Mouse (Mus musculus) cortical plate, adult 2 months (tissue): ENCODE measurements around the gene Otof. TPM values are rescaled to one million over a fixed set of nuclear protein-coding genes. Genes with fewer than 3 reads are reported as not detected.

Experiments used
- H3K27ac ChIP-seq: fragments of 200-500 bp; 2 replicates; pipeline ENCODE4 v1.5.1; 2012; ENCODE audit warnings: low read length, control low read depth, inconsistent platforms; ENCODE audit not compliant: insufficient read depth
- H3K4me1 ChIP-seq: fragments of 200-500 bp; 2 replicates; pipeline ENCODE4 v1.6.1; 2011; ENCODE audit warnings: low read length; ENCODE audit not compliant: control insufficient read depth, insufficient read depth
- H3K4me3 ChIP-seq: fragments of 200-500 bp; 2 replicates; pipeline ENCODE4 v1.5.1; 2011; ENCODE audit warnings: mild to moderate bottlenecking, low read length, control low read depth; ENCODE audit not compliant: insufficient read depth
- CTCF ChIP-seq: fragments of 200-500 bp; IDR thresholded peaks from 2 replicates; pipeline ENCODE4 v1.5.1; 2011; ENCODE audit warnings: mild to moderate bottlenecking, control low read depth, low read length; ENCODE audit not compliant: insufficient read depth; ENCODE audit errors: extremely low read depth
- POLR2A ChIP-seq: fragments of 200-500 bp; IDR thresholded peaks from 2 replicates; pipeline ENCODE4 v1.6.1; 2011; ENCODE audit warnings: mild to moderate bottlenecking, low read length, control low read depth; ENCODE audit not compliant: insufficient read depth; ENCODE audit errors: extremely low read depth
- polyA plus RNA-seq: library from polyadenylated mRNA; depleted of rRNA; stranded (reverse); fragments of >200 nt; gene quantifications from 2 replicates; pipeline ENCODE4 v1.2.3, GENCODE M21; 2012; rRNA removed

The Otof gene
- 13.9 and 17.4 TPM in 2 replicates for polyA plus RNA-seq

DNA sequence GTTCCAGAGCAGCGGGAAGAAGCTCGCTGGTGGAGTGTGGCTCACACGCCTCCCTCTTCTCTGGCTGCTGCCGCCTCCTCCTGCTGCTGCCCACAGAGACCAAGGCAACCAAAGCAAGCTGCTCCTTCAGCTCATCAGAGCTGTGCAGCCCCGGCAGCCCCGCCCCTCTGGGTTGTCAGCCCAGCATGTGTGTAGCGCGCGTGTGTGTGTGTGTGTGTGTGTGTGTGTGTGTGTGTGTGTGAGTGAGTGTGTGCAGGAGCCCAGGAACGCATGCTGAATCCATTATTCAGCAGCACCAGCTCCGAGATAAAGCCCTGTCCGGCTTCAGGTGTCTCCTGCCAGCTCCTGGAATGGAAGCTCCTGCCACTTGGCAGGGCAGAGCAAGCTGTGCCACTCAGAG is at the start of gene Otof:
TSS of gene Otof (minus strand) at position 112 of the 400 bp plus-strand sequence.
- no peak within 1 kb of the TSS for H3K27ac ChIP-seq
- TF ChIP-seq CTCF (no peak), POLR2A (0 out of 2 replicates have a peak, but pooled peaks have one; percentile 19)

GRCm38 (mm10) chr5:30497299-30497698 is 35.6 kb upstream of the Otof start:
- TF ChIP-seq POLR2A, result no peak
- no peak for TF ChIP-seq CTCF
- Histone ChIP-seq H3K4me1 (no peaks in the 10 kb centered on the region), H3K4me3 (no peak overlapping the region), H3K27ac (no peak overlapping the region)

More for the DNA sequence above, at the start of gene Otof:
- Histone ChIP-seq H3K4me1 (peaks cover 5% of the 10 kb centered on the region), H3K4me3 (peak within 1 kb of the TSS; percentile 25; the same call in 1 of the 2 replicates)

GRCm38 (mm10) chr5:30496821-30497220 is 35.1 kb upstream of the Otof start:
- TF ChIP-seq CTCF (no peak), POLR2A (no peak)
- H3K4me1 ChIP-seq, result no peaks in the 10 kb centered on the region
- no peak overlapping the region for H3K27ac ChIP-seq
- H3K4me3 ChIP-seq, result no peak overlapping the region

GRCm38 (mm10) chr5:30495288-30495687 is 33.6 kb upstream of the Otof start:
- TF ChIP-seq POLR2A (no peak), CTCF (no peak)
- no peak overlapping the region for H3K27ac ChIP-seq
- no peak overlapping the region for H3K4me3 ChIP-seq
- H3K4me1 ChIP-seq, result no peaks in the 10 kb centered on the region

DNA sequence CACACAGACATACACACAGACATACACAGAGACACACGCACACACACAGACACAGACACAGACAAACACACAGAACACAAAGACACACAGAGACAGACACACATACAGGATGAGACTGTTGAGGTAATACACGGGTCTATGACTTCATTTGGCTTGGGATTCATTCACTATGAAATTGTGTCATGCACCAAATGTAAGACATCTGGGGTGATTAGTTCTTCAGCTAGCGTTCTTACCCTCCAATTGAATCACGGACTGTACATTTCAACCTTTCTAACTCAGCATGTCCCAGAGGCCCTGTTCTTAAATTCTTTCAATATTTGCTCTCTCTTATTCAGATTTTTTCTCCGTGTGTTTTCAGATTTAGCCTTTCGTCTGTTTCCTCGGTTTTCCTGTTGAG is 32.9 kb upstream of the Otof start:
- TF ChIP-seq CTCF (no peak), POLR2A (no peak)

GRCm38 (mm10) chr5:30493723-30494122 is 32.0 kb upstream of the Otof start:
- Histone ChIP-seq H3K4me1 (no peaks in the 10 kb centered on the region), H3K27ac (no peak overlapping the region), H3K4me3 (no peak overlapping the region)
- no peak for TF ChIP-seq POLR2A
- TF ChIP-seq CTCF, result no peak

More for the DNA sequence above, 32.9 kb upstream of the Otof start:
- Histone ChIP-seq H3K27ac (no peak overlapping the region), H3K4me1 (no peaks in the 10 kb centered on the region), H3K4me3 (no peak overlapping the region)

DNA sequence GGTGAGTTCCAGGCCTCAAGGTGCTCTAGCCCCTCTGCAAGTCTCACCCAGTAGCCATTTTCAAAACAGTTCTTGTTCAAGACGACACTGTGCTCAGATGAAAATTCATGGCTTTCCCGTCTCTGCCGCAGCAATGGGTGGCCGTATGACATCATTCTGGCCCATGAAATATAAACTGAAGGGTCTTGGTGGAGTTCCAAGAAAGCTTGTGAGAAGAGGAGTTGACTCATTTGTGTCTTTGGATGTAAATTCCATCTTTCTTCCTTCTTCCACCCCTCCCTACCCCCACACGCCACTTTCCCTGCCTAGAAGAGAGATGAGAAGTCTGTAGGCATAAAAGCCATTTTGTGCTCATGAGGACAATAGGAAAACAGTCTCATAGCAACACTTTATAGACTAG is 29.1 kb upstream of the Otof start:
- no peak overlapping the region for H3K27ac ChIP-seq
- no peaks in the 10 kb centered on the region for H3K4me1 ChIP-seq
- no peak for TF ChIP-seq POLR2A
- no peak for TF ChIP-seq CTCF
- no peak overlapping the region for H3K4me3 ChIP-seq

DNA sequence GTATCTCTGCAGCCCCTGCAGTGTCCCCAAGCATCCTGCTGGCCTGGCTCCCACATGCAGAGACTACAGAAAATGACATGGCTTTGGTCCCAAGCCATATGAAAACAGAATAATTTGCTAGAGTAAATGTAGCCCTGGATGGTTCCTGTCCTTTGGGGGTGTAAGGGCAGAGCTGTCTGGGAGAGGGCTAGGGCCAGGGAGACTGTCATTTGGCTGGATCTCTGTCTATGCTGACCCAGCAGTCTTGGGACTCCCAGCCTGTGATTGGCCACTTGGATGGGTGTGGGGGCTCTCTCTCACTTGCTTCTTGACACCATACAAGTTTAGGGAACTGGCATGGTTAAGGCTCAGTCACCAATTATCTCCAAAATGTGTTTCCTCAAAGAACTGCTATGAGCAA is 28.5 kb upstream of the Otof start:
- H3K4me3 ChIP-seq, result no peak overlapping the region
- H3K27ac ChIP-seq, result no peak overlapping the region
- no peaks in the 10 kb centered on the region for H3K4me1 ChIP-seq
- TF ChIP-seq CTCF (no peak), POLR2A (no peak)

- Histone ChIP-seq H3K27ac (no peak overlapping the region), H3K4me1 (no peaks in the 10 kb centered on the region), H3K4me3 (no peak overlapping the region)
- no peak for TF ChIP-seq CTCF
Observed at GRCm38 (mm10) chr5:30485136-30485535, 23.4 kb upstream of the Otof start.

DNA sequence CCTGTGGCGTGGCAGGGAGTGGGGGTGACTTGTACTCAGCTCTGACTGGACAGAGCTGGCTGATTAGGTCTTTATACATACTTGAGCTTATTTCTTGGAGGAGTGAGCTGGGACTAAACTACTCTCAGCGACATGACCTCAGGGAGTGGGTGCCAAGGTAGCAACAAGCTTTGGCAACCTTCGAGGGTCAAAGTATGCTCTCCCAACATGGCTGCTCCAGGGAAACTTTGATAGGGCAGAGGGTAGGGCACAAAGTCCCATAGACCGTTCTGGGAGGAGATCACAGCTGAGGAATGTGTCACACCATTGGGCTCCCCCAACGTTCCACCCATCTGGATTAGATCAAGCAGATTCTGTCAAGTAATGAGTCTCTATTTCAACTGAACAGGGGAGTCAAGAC is 22.9 kb upstream of the Otof start:
- H3K4me3 ChIP-seq, result no peak overlapping the region
- no peak for TF ChIP-seq CTCF
- TF ChIP-seq POLR2A, result no peak
- no peak overlapping the region for H3K27ac ChIP-seq
- no peaks in the 10 kb centered on the region for H3K4me1 ChIP-seq
